Mouse (Mus musculus): Measurements from ENCODE around the gene Mypn.

DNA sequence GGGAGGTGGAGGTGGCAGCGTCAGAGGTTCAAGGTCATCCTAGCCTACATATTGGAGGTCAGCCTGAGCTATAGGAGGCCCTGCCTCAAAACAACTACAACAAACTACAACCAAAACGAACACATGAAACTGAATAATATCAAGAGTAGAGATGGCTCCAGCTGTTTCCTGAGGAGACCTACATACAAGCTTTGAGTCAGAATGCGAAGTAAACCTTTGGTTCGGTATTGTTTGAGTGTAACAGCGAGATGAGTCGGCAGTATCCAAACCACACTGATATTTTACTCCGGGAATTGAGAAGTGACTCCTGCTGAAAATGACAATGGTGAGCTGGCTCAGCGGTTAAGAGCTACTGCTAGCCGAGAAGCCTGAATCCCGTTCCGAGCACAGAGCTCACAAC lies 34.2 kb downstream of the Mypn start:
- TF ChIP-seq CTCF (IDR thresholded peaks at IDR 0.05; ENCODE audit: borderline replicate concordance, insufficient read depth, low read length) (no peak), POLR2A (IDR thresholded peaks at IDR 0.05; ENCODE audit: low read depth, low read length) (no peak)
